Mouse (Mus musculus) forebrain, embryonic 12.5 days (tissue): Measurements from ENCODE around the gene Mmd2. TPM values are rescaled to one million over a fixed set of nuclear protein-coding genes. Genes with fewer than 3 reads are reported as not detected.

ENCODE experiments used
- ATAC-seq: fragments of 200-750 bp; cut with Nextera tagmentation; 2 replicates; pipeline ENCODE4 v1.8.0; 2017; ENCODE audit warnings: moderate TSS enrichment; ENCODE audit not compliant: low FRiP score
- H3K27ac ChIP-seq: fragments of 300-500 bp; sonication (generic); 2 replicates; pipeline ENCODE4 v1.5.1; 2016; ENCODE audit warnings: mild to moderate bottlenecking
- H3K27me3 ChIP-seq: fragments of 300-500 bp; sonication (generic); 2 replicates; pipeline ENCODE4 v1.6.1; 2016; ENCODE audit warnings: mild to moderate bottlenecking
- H3K36me3 ChIP-seq: fragments of 300-500 bp; sonication (generic); replicated peaks from 2 replicates; pipeline ENCODE4 v1.6.1; 2016; ENCODE audit warnings: mild to moderate bottlenecking
- H3K4me1 ChIP-seq: fragments of 300-500 bp; sonication (generic); 2 replicates; pipeline ENCODE4 v1.6.1; 2016
- H3K4me2 ChIP-seq: fragments of 300-500 bp; sonication (generic); 2 replicates; pipeline ENCODE4 v1.6.1; 2016; ENCODE audit warnings: mild to moderate bottlenecking, moderate library complexity
- H3K4me3 ChIP-seq: fragments of 300-500 bp; sonication (generic); replicated peaks from 2 replicates; pipeline ENCODE4 v1.5.1; 2016; ENCODE audit warnings: mild to moderate bottlenecking
- H3K9ac ChIP-seq: fragments of 300-500 bp; sonication (generic); 2 replicates; pipeline ENCODE4 v1.6.1; 2016; ENCODE audit warnings: mild to moderate bottlenecking
- H3K9me3 ChIP-seq: fragments of 300-500 bp; sonication (generic); 2 replicates; pipeline ENCODE4 v1.6.1; 2016
- WGBS: fragments of 180-500 bp; shearing (Covaris S2); methylation state at CpG from one replicate; pipeline ENCODE4 v1.1.7; 2016; 5-methylcytosine and 5-hydroxymethylcytosine counted together
- polyA plus RNA-seq: library from polyadenylated mRNA; unstranded; fragments of >200 nt; fragmentation: Nextera tagmentation; extraction: Ambion mirVana; gene quantifications from 2 replicates; pipeline ENCODE4 v1.2.1, GENCODE M21; 2016

The Mmd2 gene
- polyA plus RNA-seq, 1 experiment from 2014 or later = 20.0 TPM

DNA sequence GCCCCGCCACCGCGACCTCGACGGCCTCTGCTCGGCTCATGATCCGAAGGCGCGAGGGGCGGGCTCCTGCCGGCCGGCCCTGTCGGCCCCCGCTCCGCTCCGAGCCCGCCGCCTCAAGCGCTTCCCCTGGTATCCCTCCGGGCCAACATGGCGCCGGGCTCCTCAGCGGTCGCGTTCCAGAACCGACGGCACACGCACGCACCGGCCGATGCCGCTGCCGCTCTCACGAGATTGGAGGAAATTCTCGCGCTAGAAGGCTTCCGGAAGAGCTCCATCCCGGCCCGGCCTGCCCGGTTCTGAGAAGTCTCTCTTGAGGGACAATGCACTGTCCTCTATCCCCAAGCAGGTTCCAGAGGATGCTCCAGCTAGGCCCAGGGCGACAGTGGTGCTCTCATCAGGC, 78.7 kb downstream of the Mmd2 start, which contains the start of gene Papolb:
Gene Papolb, minus strand, starts transcription at position 162 of the 400 bp plus-strand sequence.
- Histone ChIP-seq H3K36me3 (no peaks in the 10 kb centered on the region), H3K27me3 (peaks cover 29% of the 10 kb centered on the region), H3K4me1 (no peaks in the 10 kb centered on the region; the same call in 1 of the 2 replicates), H3K9ac (no peak within 1 kb of the TSS), H3K9me3 (no peaks in the 10 kb centered on the region), H3K27ac (no peak within 1 kb of the TSS), H3K4me3 (peak within 1 kb of the TSS; percentile 14), H3K4me2 (peak within 1 kb of the TSS; percentile 29)
- 31% methylated on average over 41 of the region's 41 CpGs for WGBS
- ATAC-seq = no peak

DNA sequence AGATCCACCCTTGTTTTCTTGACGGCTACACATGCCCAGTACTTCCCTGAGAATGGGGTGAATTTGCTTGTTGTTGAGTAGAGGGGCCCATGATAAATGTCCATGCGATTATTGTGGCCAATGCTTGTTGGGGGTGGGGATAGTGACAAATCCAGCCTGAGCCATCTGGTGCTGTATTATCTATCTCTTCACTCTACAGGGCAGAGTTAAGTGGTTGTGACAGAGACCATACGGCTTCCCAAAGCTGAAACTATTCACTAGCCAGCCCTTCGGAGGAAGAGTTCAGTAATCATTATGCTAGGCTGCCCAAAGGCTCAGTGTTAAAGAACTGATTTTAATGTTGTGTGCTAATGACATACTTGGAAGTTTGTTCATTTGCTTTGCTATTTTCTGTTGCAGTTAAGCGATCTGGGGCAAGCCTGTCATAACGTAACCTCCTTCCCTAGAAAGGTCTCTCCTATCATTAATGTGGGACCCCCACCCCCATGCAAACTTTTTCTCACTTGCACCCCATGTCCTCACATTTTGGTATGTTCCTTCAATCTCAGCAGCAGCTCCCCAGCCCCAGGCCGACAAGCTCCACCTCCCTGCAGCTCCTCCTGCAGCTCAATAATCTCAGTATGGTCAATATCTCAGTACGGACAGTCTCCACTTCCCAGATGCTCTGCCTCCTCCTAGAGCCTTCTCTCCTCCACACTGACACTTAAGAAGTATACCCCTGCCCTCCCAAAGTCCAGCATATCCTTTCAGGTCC, 83.7 kb downstream of the Mmd2 start:
- Histone ChIP-seq H3K36me3 (no peaks in the 10 kb centered on the region), H3K27me3 (peaks cover 21% of the 10 kb centered on the region), H3K9ac (no peak overlapping the region), H3K27ac (no peak overlapping the region), H3K4me3 (no peak overlapping the region), H3K4me1 (no peaks in the 10 kb centered on the region; the same call in 1 of the 2 replicates), H3K9me3 (no peaks in the 10 kb centered on the region), H3K4me2 (no peak overlapping the region)
- no peak for ATAC-seq
- 75% methylated on average over 8 of the region's 8 CpGs for WGBS

DNA sequence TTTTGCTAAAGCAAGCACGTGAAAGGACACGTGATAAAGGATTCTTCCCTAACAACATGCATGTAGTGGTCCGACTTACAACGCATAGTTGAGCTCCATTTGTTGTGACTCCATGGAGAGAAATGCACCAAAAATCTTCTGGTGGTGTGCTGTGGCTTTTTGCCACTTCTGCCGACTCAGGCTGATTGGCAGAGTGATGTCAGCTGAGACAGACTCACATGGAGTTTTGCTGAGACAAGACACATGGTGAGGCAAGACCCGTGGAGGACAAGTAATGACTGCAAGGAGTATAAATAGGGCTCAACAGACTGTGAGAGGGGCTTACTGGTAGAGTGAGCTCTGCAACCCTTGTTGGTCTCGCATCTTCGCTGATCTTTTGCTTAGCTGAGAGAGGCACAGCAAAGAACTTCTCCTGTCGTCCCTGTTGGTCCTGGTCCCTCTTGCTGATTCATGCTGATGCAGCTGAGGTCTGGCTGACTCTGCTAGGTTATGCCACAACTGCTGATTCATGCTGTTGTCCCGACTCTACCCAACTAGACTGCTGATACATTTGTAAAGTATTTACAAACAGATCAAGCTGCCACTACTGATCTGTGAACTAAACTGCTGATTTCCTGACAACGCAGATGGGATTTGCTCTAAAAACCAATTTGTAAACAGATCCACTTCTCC, 87.3 kb downstream of the Mmd2 start:
- Histone ChIP-seq H3K4me3 (no peak overlapping the region), H3K4me1 (no peaks in the 10 kb centered on the region; the same call in 1 of the 2 replicates), H3K36me3 (no peaks in the 10 kb centered on the region), H3K9ac (no peak overlapping the region), H3K9me3 (no peaks in the 10 kb centered on the region), H3K4me2 (no peak overlapping the region), H3K27ac (no peak overlapping the region), H3K27me3 (no peaks in the 10 kb centered on the region)
- ATAC-seq = no peak
- 90% methylated on average over 11 of the region's 11 CpGs for WGBS

- no peaks in the 10 kb centered on the region for H3K27me3 ChIP-seq
- H3K4me3 ChIP-seq = no peak overlapping the region
- no peak overlapping the region for H3K4me2 ChIP-seq
- no peaks in the 10 kb centered on the region for H3K36me3 ChIP-seq
- 81% methylated on average over 4 of the region's 4 CpGs for WGBS
- H3K4me1 ChIP-seq = no peaks in the 10 kb centered on the region; the same call in 1 of the 2 replicates
- H3K9me3 ChIP-seq = no peaks in the 10 kb centered on the region
- no peak for ATAC-seq
- no peak overlapping the region for H3K27ac ChIP-seq
- no peak overlapping the region for H3K9ac ChIP-seq
These were observed 88.2 kb downstream of the Mmd2 start for GRCm38 (mm10) chr5:142520360-142520759.

- no peak overlapping the region for H3K4me3 ChIP-seq
- H3K4me1 ChIP-seq = no peaks in the 10 kb centered on the region
- no peak for ATAC-seq
- H3K9me3 ChIP-seq = no peaks in the 10 kb centered on the region
- no peak overlapping the region for H3K9ac ChIP-seq
- WGBS = 66% methylated on average over 6 of the region's 6 CpGs
- H3K4me2 ChIP-seq = no peak overlapping the region
- no peaks in the 10 kb centered on the region for H3K27me3 ChIP-seq
- no peaks in the 10 kb centered on the region for H3K36me3 ChIP-seq
- no peak overlapping the region for H3K27ac ChIP-seq
These were observed 89.6 kb downstream of the Mmd2 start for GRCm38 (mm10) chr5:142518973-142519372.

Other genes with a start within 250 kb of the Mmd2 start
- 5.2 and 5.9 TPM in 2 replicates for gene Foxk1, start 207.3 kb downstream of the Mmd2 start, polyA plus RNA-seq
- 12.7 and 15.2 TPM in 2 replicates for gene Ap5z1, start 144.9 kb downstream of the Mmd2 start, polyA plus RNA-seq
- 0.10 and 0.19 TPM in 2 replicates for gene Papolb, start 78.7 kb downstream of the Mmd2 start, polyA plus RNA-seq
- 3.2 and 3.3 TPM in 2 replicates for gene Radil, start 57.7 kb downstream of the Mmd2 start, polyA plus RNA-seq
- 59.7 and 60.4 TPM in 2 replicates for gene Wipi2, start 18.9 kb upstream of the Mmd2 start, polyA plus RNA-seq
- 43.4 and 44.9 TPM in 2 replicates for gene Slc29a4, start 83.7 kb upstream of the Mmd2 start, polyA plus RNA-seq
- gene Tnrc18, start 208.9 kb upstream of the Mmd2 start, polyA plus RNA-seq = 56.8 and 64.6 TPM in 2 replicates